Mouse (Mus musculus) thymus, postnatal 4 days (tissue): ENCODE results near the gene Mcm3ap.

Source experiments
- DNase-seq: peaks from one replicate; pipeline ENCODE4 v3.0.0; 2021

Mcm3ap gene

DNA sequence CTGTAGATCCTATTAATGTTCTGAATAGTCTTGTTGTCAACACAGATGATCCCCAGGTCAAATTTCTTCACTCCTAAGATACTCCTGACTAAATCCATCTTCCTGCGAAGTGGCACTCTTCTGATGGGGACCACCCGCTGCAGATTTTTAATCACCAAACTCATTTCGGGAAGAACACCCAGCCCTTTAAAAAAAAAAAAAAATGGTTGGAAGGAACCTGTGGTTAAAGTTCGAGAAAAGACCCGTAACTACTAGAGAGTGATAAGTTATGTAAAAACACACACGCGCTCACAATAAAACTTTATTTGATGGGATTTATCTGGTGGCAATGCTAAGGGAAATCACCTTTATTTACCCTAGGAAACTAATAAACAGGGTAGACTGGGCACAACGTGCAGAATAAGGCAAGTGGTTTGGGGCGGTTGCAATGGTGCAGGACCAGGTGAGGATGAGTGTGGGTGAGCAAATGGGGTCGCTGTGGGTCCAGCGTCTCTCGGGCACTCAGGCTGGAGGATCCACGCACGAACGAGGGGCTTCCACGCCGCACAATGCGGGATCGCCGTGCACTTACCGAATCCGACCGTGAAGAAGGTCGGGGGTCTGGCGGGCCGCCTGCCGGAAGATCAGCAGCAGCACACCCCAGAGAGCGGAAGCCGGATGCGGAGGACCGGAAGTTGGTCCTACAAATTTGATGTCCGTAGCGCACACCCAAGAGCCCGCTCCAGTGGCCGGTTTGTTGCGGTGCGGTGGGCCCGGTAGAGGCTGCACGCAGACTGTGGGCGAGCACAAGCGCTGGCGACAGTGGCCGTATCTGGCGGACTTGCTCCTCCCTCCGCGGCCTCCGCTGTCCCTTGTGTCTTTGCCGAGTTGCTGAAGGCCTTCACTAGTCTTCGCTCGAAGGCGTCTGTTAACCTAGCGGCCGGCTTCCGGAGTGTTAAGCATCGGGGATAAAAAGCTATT, at the start of gene Mcm3ap, which contains the start of gene Ybey:
TSS of gene Mcm3ap (plus strand) at position 725 of the 960 bp plus-strand sequence.
TSS of gene Ybey (minus strand) at position 912 of the 960 bp plus-strand sequence.
- DNase-seq = peak; percentile 89

DNA sequence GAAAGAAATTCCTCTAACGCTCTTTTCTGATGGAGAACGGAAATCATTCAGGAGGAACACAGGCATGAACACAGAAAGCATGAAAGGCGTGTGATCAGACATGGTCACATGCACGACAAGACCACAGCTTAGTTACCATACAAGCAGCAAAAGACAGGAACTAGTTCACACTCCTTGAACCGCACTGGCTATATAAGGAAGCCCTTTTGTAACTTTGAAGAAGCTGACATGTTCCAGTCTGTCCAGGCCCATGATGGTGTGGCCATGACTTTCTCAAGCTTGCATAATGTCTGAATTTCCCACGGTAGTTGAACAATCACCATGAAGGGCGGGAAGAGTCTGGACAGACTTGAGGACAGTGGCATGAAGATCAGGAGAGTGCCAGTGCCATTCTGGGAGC, 43.1 kb upstream of the Mcm3ap start:
- no peak for DNase-seq

DNA sequence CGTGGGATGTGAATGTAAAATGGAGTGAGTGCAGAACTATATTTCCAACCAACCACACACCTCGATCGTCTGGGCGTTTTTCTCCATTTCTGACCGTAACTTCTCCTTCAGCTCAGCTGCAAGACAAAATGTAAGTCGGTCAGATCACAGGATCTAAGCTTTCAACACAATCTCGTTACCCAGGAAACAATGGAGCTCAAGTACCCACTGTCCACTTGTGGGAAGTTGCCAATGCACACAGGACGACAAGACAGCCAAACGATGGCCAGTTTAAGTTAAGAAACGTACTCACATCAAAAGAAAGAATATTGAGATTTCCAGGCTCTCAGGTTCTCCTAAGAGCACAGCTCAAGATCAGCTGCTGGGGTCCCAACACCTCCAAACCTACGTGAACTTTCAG, 34.8 kb upstream of the Mcm3ap start:
- no peak for DNase-seq

DNA sequence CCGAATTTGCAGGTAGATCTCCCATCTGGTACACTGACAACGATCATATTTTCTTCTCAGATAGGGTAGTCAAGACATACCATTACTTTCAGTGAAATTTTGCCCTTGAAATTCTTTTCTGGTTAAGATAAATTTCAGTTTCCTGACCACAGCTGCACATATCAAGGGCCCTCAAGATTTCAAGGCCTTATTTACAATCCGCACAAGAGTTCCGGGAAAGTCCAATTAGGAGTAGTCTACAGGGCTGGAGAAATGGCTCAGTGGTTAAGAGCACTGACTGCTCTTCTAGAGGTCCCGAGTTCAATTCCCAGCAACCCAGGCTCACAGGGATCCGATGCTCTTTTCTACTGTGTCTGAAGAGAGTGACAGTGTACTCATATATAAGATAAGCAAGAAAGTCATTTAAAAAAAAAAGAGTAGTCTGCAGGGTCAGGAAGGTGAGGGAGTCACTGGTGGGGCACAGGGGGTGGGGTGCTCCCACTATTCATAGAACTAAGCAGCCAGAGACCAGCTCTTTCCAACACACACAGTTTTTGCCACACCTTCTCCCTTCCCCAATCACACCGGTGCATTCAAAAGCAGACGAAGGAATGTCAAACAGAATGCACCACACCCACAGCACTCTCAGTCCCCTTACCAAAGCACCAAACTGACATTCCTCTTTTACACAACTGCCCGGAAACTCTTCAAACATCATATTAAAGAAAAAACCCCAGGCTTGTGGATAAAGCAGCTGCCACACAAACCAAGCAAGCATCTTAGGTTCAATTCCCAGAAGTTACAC, 29.4 kb upstream of the Mcm3ap start:
- no peak for DNase-seq

DNA sequence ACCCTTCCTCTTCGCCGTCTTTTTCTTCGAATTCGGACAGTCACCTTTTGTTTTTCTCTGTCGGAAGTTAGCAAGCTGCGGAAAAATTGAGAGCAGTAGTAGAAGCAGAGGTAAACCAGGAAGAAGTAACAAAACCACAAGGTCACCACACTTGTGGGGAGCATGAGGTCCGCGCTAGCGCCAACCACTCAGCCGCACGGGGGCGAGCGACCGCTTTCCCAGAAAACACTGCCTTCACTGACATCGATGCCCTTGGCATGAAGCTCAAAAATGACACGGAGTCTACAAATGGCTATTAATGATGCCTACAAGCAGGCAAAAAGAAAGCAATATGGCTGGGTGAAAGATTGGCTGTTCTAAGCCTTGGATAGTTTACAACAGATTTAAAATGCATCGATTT, 28.4 kb upstream of the Mcm3ap start, which contains the start of gene AC141477.1:
TSS of gene AC141477.1 (minus strand) at position 164 of the 400 bp plus-strand sequence.
- peak; percentile 32 for DNase-seq

DNA sequence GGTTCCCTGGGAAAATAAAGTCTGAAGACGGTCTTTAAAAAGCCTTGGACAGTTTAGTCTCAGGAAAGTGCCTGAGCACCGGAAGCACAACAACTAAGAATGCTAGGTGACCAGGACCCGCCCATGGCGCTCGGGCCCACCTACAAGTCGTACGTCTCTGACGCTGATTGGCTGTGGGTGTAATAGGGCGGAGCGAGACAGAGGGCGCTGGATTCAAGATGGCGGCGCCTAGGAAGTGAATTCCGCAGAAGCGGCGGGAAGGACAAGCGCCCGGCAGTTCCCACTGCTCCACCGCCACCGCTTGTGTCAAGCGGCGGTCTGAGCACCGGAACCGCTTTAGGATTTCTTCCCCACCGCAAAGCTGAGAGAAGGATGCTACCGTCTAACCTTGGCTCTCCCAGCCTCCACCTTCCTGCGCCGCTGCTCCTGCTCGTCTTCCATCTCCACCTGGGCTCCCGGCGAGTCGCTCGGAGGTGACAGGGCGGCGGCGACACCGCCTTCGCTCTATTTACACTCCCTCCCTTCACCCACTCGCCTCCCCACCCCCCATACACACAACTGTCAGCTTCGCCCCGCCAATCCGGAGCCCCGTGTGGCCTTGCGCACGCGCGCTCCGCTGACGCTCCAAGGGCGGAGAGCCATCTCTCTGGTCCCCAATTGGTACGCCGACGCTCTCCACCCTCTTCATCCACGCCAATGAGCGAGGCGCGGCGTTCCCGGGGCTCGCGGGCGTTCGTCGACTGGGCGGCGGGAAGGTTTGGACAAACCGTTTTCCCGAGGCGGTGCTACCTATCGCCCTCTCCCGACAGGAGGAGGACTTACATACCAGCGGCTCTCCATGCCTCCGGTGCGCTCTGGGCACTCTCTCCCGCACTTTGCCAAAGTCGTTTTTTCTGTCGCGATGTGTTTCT, 26.3 kb upstream of the Mcm3ap start, which contains the start of gene Pcnt:
TSS of gene Pcnt (minus strand) at position 609 of the 911 bp plus-strand sequence.
- DNase-seq = peak; percentile 96

DNA sequence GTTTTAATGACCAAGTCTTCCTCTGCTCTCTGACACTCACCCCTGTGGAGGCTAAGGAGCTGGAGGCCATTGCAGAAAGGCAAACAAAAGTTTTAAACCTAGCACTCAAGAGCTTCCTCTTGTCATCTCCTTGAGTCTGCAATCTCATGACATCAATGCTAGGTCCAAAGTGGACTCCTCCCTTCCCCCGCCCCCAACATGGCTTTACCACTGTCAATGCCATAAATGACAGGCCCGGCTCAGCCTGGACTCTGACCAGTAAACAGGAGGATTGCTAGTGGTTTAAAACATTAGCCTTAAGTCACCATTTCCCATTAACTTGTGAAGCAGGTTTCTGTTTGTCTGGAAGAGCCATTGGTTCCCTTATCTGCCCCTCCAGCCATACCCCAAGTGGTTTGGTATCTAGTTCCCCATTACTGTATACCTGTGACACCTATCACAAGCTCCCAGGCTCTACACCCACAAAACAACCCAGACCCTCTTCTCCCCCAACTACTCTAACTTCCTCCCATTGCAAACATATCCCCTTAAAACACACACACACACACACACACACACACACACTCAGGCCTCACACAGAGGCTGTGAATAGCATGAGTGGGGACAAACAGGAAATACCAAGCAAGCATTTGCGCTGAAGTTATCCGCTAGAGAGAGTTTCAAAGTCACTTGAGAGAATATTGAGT, 22.6 kb upstream of the Mcm3ap start:
- no peak for DNase-seq

DNA sequence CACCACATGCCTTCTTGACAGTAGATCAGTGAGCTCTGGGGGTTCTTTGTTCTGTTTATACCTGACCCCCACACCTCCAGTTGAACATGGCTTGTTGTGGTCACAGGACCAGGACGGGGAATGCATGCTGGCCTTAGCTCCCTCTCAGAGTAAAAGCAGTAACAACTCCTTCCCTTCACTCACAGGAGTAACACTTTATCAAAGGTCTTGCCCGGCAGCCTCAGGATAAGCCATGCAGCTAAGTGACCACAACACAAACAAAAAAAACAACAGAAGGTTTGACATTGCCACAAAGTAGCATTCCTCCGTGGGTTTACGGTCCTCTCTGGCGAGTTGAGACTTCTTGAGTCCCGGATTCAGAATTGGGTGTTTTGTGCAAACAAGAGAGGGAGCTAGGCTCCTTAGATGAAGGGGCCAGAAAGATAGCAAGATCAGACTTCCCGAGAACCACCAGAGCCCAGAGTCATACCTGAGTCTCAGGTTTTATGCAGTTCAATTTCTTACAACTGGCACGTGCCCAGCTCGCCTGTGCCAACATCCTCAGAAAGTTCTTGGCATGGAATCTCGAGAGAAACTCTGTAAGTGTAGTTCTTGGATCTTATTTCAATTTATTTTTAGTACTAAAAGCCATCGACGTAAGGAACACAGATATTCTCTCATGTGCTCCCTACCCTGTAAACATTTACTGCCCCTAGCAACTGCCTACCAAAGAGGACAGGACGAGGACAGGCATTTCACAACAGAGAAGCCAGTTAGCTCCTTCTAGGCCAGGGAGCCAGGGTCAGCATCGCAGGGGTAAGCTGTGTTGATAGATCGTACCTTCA, 21.1 kb upstream of the Mcm3ap start:
- no peak for DNase-seq

DNA sequence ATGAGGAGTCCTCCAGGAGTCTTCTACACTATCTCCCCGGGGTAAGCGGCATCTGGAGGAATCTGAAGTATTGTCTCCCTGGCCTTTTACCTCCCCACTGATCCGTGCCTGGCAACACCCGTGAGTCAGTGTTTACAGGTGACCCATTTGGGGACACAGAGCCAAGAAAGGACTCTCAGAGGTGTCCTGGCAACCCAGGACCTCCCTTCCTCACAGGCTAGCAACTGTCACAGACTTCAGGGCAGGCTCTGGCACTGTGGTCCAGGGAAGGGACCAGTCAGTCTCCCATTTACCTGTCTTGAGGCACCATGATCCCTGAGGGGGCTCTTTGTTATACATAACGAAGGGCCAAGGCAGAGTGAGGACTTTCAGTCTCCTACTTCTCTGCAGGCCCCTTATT, 19.9 kb upstream of the Mcm3ap start, which contains the start of gene 2610028H24Rik:
TSS of gene 2610028H24Rik (plus strand) at position 231 of the 400 bp plus-strand sequence.
- DNase-seq = no peak

DNA sequence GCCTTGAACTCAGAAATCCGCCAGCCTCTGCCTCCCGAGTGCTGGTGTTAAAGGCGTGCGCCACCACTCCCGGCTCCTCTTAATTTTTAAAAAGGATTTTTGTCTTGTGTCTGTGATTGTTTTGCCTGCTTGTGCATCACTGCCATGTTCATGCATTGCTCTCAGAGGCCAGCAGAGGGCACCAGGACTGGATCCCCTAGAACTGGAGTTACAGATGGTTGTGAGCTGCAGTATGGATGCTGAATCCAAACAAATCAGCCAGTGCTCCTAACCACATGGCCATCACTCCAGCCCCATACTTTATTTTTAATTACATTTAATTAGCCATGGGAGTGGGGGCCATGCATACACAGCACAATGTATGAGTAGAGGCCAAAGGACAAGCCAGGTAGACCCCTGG, 13.4 kb upstream of the Mcm3ap start:
- peak; percentile 68 for DNase-seq

DNA sequence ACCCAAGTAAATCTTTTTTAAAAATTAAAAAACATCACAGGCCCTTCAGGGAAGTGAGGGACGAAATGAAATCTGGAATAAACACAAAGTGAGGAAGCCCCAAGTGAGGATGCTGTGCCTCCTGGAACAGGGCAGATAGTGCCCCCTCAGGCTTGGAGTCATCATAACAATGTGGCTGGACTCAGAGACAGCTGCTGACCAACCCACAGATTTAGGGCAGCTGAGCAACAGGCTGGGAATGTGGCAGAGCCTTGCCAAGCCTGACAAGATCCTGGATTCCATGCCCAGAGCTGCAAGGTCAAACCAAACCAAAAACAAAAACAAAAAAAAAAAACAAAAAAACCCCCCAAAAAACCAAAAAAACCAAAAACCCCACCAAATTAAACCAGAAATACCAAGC, 7.5 kb upstream of the Mcm3ap start:
- no peak for DNase-seq

DNA sequence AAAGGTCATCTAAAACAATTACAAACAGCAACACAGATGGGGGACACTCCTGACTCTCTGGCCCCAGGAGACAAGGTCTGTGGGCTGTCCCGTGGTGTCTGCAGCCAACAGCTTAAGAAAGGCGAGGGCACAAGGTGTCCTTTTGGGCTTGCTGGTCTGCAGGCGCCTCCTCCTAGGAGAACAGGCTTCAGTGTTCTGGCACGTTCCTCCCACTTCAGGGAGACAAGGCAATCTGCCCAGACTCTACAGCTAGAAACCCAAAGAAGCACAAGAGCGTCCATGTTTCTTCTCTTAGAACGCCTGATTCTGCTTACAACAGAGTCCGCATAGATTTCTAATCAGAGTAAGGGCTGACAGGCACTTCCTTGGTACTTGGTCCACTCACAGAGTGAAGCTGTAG, 6.4 kb upstream of the Mcm3ap start:
- DNase-seq = no peak

DNA sequence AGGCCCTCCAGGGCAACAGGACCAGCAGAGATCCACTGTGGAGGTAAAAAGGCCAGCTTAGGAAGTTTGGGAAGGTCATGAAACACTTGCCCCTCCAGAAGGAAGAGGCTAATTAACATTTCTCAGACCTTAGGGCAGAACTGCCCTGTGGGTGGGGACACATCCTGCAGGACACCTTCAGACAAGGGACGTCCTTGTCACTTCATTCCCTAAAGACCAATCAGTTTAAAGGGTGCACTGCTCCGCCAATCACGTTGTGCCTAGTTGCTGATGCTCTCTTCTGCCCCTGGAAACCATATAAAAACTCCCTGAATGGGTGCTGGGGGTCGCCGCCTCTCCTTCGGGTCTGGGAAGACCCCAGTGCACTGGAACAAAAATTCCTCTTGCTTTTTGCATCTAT, 6.0 kb upstream of the Mcm3ap start:
- DNase-seq = no peak

DNA sequence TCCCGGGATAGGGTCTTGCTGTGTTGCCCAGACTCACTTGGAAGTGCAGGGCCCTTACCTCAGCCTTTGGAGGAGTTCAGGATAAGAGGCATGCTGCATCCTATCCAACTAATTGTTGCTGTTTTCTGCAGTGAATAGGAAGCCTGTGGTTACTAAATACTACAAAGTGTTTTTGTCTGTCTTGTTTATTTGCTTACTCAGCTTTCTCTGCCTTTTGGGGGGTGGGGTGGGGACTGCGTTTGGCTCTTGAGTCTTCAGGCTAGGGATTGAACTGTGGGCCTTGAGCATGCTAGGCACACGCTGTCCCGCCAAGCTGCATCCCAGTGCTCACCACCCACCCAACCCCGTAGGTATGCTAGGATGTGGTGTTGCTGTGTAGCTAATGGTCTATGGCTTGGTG, 5.0 kb downstream of the Mcm3ap start:
- DNase-seq = no peak

DNA sequence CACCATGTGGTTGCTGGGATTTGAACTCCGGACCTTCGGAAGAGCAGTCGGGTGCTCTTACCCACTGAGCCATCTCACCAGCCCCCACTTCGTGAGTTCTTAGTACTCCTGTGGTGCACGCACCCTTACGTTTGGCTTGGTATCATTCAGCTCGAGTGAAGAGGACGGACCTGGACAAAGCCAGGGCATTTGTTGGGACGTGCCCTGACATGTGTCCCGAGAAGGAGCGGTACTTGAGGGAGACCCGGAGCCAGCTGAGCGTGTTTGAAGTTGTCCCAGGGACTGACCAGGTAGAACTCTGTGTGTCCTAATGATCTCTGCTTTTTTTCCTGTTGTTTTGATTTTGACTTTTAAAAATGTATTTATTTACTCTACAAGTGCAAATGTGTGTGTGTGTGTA, 12.1 kb downstream of the Mcm3ap start:
- no peak for DNase-seq

DNA sequence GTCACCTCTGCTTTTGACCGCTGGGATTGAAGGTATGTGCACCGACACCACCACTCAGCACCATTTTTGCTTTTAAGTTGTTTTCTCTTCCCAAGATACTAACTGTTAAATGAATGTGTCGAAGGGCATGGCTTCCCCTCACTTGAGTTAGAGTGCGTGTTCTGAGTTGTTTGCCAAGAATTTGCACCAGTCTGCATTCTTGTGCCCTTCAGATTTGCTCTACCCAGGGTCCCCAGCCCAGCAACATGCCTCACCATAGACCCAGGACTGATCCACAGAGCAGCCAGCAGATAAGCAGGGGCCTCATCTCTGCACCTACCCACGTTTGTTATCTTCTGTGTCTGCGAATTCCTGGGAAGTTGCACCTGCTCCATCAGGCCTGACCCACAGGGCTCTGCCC, 12.8 kb downstream of the Mcm3ap start:
- DNase-seq = no peak

DNA sequence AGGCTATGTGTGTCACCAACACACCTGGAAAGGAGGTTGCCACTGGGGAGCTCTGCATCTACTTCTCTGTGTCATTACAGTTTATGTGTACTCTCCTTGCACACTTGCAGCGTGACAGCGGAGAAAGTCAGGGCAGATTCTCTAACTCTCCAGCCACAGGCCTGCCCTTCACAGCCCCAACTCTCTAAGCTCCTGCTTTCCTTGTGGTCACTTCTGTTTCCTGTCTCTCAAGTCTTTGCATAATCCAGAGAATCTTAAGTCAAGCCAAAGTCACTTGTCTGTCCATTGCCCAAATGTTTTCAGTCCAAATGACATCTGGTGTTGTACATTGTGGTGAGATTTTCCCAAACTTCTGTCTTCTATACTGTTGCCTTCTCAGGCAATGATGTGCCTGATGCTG, 17.6 kb downstream of the Mcm3ap start:
- DNase-seq = no peak

DNA sequence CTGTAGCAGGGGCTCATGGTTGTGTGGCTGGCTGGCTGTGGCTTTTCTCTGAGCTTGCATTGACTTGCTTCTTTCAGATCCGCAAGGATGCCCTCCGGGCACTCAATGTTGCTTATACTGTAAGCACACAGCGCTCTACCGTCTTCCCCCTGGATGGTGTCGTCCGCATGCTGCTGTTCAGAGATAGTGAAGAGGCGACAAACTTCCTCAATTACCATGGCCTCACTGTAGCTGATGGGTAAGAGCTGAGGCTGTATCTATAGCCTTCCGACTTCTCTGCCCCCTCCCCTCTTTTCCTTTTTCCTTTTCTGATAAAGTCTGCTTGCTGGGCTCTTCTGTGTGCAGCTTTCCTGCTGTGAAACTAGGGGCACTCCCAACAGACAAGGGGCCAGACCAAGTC, 19.5 kb downstream of the Mcm3ap start:
- no peak for DNase-seq

DNA sequence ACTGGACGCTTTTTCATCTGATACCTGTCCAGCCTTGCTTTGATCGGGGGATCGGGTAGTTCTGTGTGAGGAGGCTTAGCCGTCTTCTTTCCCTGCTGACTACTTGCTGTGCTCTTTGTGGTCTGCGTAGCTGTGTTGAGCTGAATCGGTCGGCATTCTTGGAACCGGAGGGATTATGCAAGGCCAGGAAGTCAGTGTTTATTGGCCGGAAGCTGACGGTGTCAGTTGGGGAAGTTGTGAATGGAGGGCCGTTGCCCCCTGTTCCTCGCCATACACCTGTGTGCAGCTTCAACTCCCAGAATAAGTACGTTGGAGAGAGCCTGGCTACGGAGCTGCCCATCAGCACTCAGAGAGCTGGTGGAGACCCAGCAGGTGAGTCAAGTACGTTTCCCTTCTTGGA, 20.5 kb downstream of the Mcm3ap start:
- DNase-seq = no peak

DNA sequence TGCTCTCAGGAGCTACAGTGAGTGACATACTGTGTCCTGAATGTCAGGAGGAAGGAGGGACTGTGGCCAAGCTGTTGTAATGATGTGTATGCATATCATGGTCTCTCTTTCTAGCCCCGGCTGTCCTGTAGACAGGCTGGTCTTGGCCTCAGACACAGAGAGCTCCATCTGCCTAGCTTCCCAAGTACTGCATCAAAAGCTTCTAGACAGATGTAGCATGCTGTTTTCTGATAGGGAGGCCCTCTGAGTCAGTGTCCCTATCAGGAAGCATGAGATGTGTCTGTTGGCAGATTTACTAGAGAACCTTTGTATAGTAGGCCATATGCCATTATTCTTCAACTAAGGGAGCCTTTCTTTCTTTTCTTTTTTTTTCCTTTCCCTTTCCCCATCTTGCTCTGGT, 24.8 kb downstream of the Mcm3ap start:
- no peak for DNase-seq

DNA sequence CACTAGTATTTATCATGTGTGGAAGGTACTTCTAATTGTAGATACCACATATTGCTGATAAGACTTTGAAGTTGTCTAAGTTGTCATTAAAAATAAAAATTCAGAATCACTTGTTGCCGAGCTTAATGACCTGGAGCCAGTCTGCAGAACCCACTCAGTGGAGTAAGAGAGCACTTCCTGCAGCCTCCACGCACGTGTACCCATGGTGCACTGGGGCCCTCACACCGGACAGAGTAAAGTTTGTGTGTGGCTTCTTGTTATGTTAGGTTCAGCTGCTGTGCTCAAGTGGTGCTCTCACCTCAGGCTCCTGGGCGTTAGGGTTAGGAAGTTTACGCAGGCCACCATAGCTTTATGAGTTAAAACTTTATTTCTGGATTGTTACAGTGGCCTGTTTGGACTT, 26.8 kb downstream of the Mcm3ap start:
- DNase-seq = no peak
